Mouse (Mus musculus) kidney, embryonic 14.5 days (tissue): ENCODE results near the gene Snn. TPM values are rescaled to one million over a fixed set of nuclear protein-coding genes. Genes with fewer than 3 reads are reported as not detected.

Experiments
- ATAC-seq: fragments of 200-750 bp; cut with Nextera tagmentation; 2 replicates; pipeline ENCODE4 v1.8.0; 2017; ENCODE audit warnings: moderate number of reproducible peaks, mild to moderate bottlenecking, moderate TSS enrichment, moderate library complexity; ENCODE audit not compliant: low FRiP score, low TSS enrichment
- H3K27ac ChIP-seq: fragments of 300-500 bp; sonication (generic); 2 replicates; pipeline ENCODE4 v1.5.1; 2014; ENCODE audit warnings: low read depth, mild to moderate bottlenecking, low read length, moderate library complexity, mixed read lengths
- H3K27me3 ChIP-seq: fragments of 300-500 bp; sonication (generic); 2 replicates; pipeline ENCODE4 v1.6.1; 2014; ENCODE audit warnings: mild to moderate bottlenecking, low read length; ENCODE audit not compliant: control insufficient read depth, insufficient read depth
- H3K36me3 ChIP-seq: fragments of 300-500 bp; sonication (generic); 2 replicates; pipeline ENCODE4 v1.6.1; 2014; ENCODE audit warnings: low read length, mixed read lengths; ENCODE audit not compliant: control insufficient read depth, insufficient read depth
- H3K4me1 ChIP-seq: fragments of 300-500 bp; sonication (generic); 2 replicates; pipeline ENCODE4 v1.6.1; 2014; ENCODE audit warnings: low read length, mixed read lengths; ENCODE audit not compliant: control insufficient read depth, insufficient read depth
- H3K4me2 ChIP-seq: fragments of 300-500 bp; sonication (generic); replicated peaks from 2 replicates; pipeline ENCODE4 v1.6.1; 2014; ENCODE audit warnings: low read depth, mild to moderate bottlenecking, low read length
- H3K4me3 ChIP-seq: fragments of 300-500 bp; sonication (generic); 2 replicates; pipeline ENCODE4 v1.5.1; 2014; ENCODE audit warnings: mild to moderate bottlenecking, low read length
- H3K9ac ChIP-seq: fragments of 300-500 bp; sonication (generic); 2 replicates; pipeline ENCODE4 v1.6.1; 2014; ENCODE audit warnings: low read depth, mild to moderate bottlenecking, low read length, moderate library complexity
- H3K9me3 ChIP-seq: fragments of 300-500 bp; sonication (generic); 2 replicates; pipeline ENCODE4 v1.6.1; 2016; ENCODE audit warnings: low read length; ENCODE audit not compliant: control insufficient read depth
- WGBS: fragments of 180-500 bp; shearing (Covaris S2); extraction: QIAGEN DNeasy Blood & Tissue Kit; methylation state at CpG from one replicate; pipeline ENCODE4 v1.1.7; 2014; 5-methylcytosine and 5-hydroxymethylcytosine counted together
- polyA plus RNA-seq: library from polyadenylated mRNA; unstranded; fragments of >200 nt; fragmentation: Nextera tagmentation; extraction: Ambion mirVana; gene quantifications from 2 replicates; pipeline ENCODE4 v1.2.1, GENCODE M21; 2014

The Snn gene
- polyA plus RNA-seq, 1 experiment from 2014 or later = 54.4 TPM

GRCm38 (mm10) chr16:11055916-11056315, 4.8 kb upstream of the Snn start:
- H3K27me3 ChIP-seq = no peaks in the 10 kb centered on the region
- H3K9ac ChIP-seq = no peak overlapping the region
- 83% methylated on average over 5 of the region's 5 CpGs for WGBS
- H3K27ac ChIP-seq = no peak overlapping the region
- H3K9me3 ChIP-seq = no peaks in the 10 kb centered on the region
- no peaks in the 10 kb centered on the region for H3K4me1 ChIP-seq
- no peak for ATAC-seq
- H3K36me3 ChIP-seq = no peaks in the 10 kb centered on the region
- no peak overlapping the region for H3K4me3 ChIP-seq
- H3K4me2 ChIP-seq = no peak overlapping the region

- 31% methylated on average over 13 of the region's 13 CpGs for WGBS
- Histone ChIP-seq H3K9me3 (no peaks in the 10 kb centered on the region), H3K36me3 (no peaks in the 10 kb centered on the region), H3K4me2 (0 out of 2 replicates have a peak overlapping the region, but pooled peaks have one; percentile 8), H3K27ac (peak overlapping the region; percentile 85), H3K4me3 (no peak overlapping the region), H3K27me3 (no peaks in the 10 kb centered on the region), H3K4me1 (peaks cover 25% of the 10 kb centered on the region), H3K9ac (peak overlapping the region; percentile 42)
- ATAC-seq = peak; percentile 60; the same call in 1 of the 2 replicates
These were observed 2.3 kb downstream of the Snn start for GRCm38 (mm10) chr16:11062794-11063721.

- no peak for ATAC-seq
- H3K9ac ChIP-seq = no peak overlapping the region
- no peaks in the 10 kb centered on the region; the same call in 1 of the 2 replicates for H3K36me3 ChIP-seq
- peaks cover 36% of the 10 kb centered on the region for H3K4me1 ChIP-seq
- H3K27ac ChIP-seq = no peak overlapping the region
- no peak overlapping the region for H3K4me3 ChIP-seq
- no peak overlapping the region for H3K4me2 ChIP-seq
- H3K27me3 ChIP-seq = no peaks in the 10 kb centered on the region
- H3K9me3 ChIP-seq = no peaks in the 10 kb centered on the region
- 94% methylated on average over 4 of the region's 4 CpGs for WGBS
These were observed 3.6 kb downstream of the Snn start for GRCm38 (mm10) chr16:11064341-11064740.

- H3K27me3 ChIP-seq = no peaks in the 10 kb centered on the region
- H3K4me1 ChIP-seq = peaks cover 40% of the 10 kb centered on the region
- no peak overlapping the region for H3K9ac ChIP-seq
- H3K36me3 ChIP-seq = no peaks in the 10 kb centered on the region; the same call in 1 of the 2 replicates
- H3K4me3 ChIP-seq = no peak overlapping the region
- H3K27ac ChIP-seq = no peak overlapping the region
- no peaks in the 10 kb centered on the region for H3K9me3 ChIP-seq
- WGBS = 92% methylated on average over 6 of the region's 6 CpGs
- H3K4me2 ChIP-seq = no peak overlapping the region
- ATAC-seq = no peak
These were observed 4.0 kb downstream of the Snn start for GRCm38 (mm10) chr16:11064742-11065141.

GRCm38 (mm10) chr16:11065431-11065830, 4.7 kb downstream of the Snn start:
- peak overlapping the region; percentile 47 for H3K4me2 ChIP-seq
- peaks cover 42% of the 10 kb centered on the region for H3K4me1 ChIP-seq
- 63% methylated on average over 5 of the region's 5 CpGs for WGBS
- H3K4me3 ChIP-seq = peak overlapping the region; percentile 67
- ATAC-seq = no peak
- H3K9ac ChIP-seq = peak overlapping the region; percentile 45; the same call in 1 of the 2 replicates
- no peaks in the 10 kb centered on the region for H3K9me3 ChIP-seq
- no peaks in the 10 kb centered on the region for H3K27me3 ChIP-seq
- H3K27ac ChIP-seq = 0 out of 2 replicates have a peak overlapping the region, but pooled peaks have one; percentile 3
- H3K36me3 ChIP-seq = no peaks in the 10 kb centered on the region; the same call in 1 of the 2 replicates

GRCm38 (mm10) chr16:11066029-11066832, 5.5 kb downstream of the Snn start, which contains the start of gene Litaf:
Litaf (minus strand) TSS chr16:11066157.
- peaks cover 42% of the 10 kb centered on the region for H3K4me1 ChIP-seq
- no peaks in the 10 kb centered on the region for H3K27me3 ChIP-seq
- H3K9ac ChIP-seq = peak within 1 kb of the TSS; percentile 89
- H3K36me3 ChIP-seq = peaks cover 3% of the 10 kb centered on the region; the same call in 1 of the 2 replicates
- under 1% methylated on average over 71 of the region's 78 CpGs for WGBS
- peak within 1 kb of the TSS; percentile 75 for H3K4me2 ChIP-seq
- ATAC-seq = peak; percentile 98
- peak within 1 kb of the TSS; percentile 67 for H3K4me3 ChIP-seq
- H3K9me3 ChIP-seq = no peaks in the 10 kb centered on the region
- H3K27ac ChIP-seq = peak within 1 kb of the TSS; percentile 92

GRCm38 (mm10) chr16:11066833-11067191, 6.1 kb downstream of the Snn start:
- H3K36me3 ChIP-seq = peaks cover 3% of the 10 kb centered on the region; the same call in 1 of the 2 replicates
- WGBS = under 1% methylated on average over 22 of the region's 22 CpGs

GRCm38 (mm10) chr16:11068666-11069065, 7.9 kb downstream of the Snn start:
- Histone ChIP-seq H3K9me3 (no peaks in the 10 kb centered on the region), H3K4me1 (peaks cover 28% of the 10 kb centered on the region), H3K27ac (no peak overlapping the region), H3K36me3 (peaks cover 20% of the 10 kb centered on the region), H3K4me2 (no peak overlapping the region), H3K4me3 (no peak overlapping the region; the same call in 1 of the 2 replicates), H3K9ac (no peak overlapping the region), H3K27me3 (no peaks in the 10 kb centered on the region)
- ATAC-seq = no peak
- WGBS = 89% methylated on average over 3 of the region's 3 CpGs

More at GRCm38 (mm10) chr16:11066833-11067191, 6.1 kb downstream of the Snn start:
- H3K9me3 ChIP-seq = no peaks in the 10 kb centered on the region
- peak overlapping the region; percentile 75 for H3K4me2 ChIP-seq
- H3K27me3 ChIP-seq = no peaks in the 10 kb centered on the region
- H3K4me1 ChIP-seq = peaks cover 42% of the 10 kb centered on the region
- H3K9ac ChIP-seq = peak overlapping the region; percentile 89
- peak overlapping the region; percentile 92 for H3K27ac ChIP-seq
- peak overlapping the region; percentile 67 for H3K4me3 ChIP-seq
- ATAC-seq = peak; percentile 21; the same call in 1 of the 2 replicates
